Mouse (Mus musculus): Measurements from ENCODE around the gene Unk.

- TF ChIP-seq CTCF (IDR thresholded peaks at IDR 0.05; ENCODE audit: borderline replicate concordance, control insufficient read depth, extremely low read depth, insufficient read depth, low read length, poor library complexity) = no peak
- no peak for TF ChIP-seq POLR2A (IDR thresholded peaks at IDR 0.05; ENCODE audit: control insufficient read depth, extremely low read depth, insufficient read depth, low read length, poor library complexity)
Measured at GRCm38 (mm10) chr11:116008411-116008810, 21.7 kb upstream of the Unk start.

All from thymus, adult 2 months (tissue).